Mouse (Mus musculus): ENCODE results near the gene Cic. TPM values are rescaled to one million over a fixed set of nuclear protein-coding genes. Genes with fewer than 3 reads are reported as not detected.

Gene Cic
- total RNA-seq, 1 experiment from 2014 or later = 44.4 TPM

- ATAC-seq (replicated peaks; ENCODE audit: low read depth, poor library complexity, severe bottlenecking) = no peak
Observed at GRCm38 (mm10) chr7:25326233-25326632, 58.7 kb downstream of the Cic start.

DNA sequence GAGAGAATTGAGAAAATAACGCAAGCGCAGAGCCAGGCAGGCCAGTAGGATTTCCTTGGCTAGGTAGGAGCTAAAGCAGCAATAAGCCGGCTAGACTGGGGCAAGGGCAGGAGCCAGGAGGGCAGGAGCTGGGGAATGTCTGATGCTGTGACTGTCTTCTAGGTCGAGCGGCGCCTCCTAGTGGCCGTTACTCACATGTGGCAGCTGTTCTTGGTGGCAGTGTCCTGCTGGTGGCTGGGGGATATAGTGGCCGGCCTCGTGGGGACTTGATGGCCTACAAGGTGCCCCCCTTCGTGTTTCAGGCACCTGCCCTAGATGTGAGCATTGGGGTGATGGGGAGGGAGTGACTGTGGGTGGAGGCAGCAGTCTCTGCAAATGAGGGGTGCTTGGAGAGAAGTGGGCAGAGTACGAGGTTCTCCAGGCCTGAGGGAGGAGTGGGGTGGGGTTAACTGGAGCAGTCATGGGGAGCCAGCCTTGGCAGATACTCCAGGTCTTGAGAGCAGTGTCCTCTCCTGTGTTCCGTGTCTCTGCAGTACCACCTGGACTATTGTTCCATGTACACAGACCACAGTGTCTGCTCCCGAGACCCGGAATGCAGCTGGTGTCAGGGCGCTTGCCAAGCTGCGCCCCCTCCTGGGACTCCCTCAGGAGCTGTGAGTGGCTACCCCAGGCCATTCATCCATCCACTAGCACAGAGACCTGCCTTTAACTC lies 66.2 kb downstream of the Cic start:
- peak; percentile 87 for ATAC-seq (replicated peaks; ENCODE audit: low read depth, poor library complexity, severe bottlenecking)

GRCm38 (mm10) chr7:25334472-25334871 lies 67.0 kb downstream of the Cic start:
- no peak for ATAC-seq (replicated peaks; ENCODE audit: low read depth, poor library complexity, severe bottlenecking)

GRCm38 (mm10) chr7:25339329-25339728 lies 71.8 kb downstream of the Cic start:
- ATAC-seq (replicated peaks; ENCODE audit: low read depth, poor library complexity, severe bottlenecking) = no peak

GRCm38 (mm10) chr7:25341000-25341784 lies 73.7 kb downstream of the Cic start:
- ATAC-seq (replicated peaks; ENCODE audit: low read depth, poor library complexity, severe bottlenecking) = no peak

Other genes with a start within 250 kb of the Cic start
- 10.4 and 11.5 TPM in 2 replicates for gene Grik5, start 195.4 kb upstream of the Cic start, total RNA-seq (2017)
- gene Zfp574, start 195.1 kb upstream of the Cic start, total RNA-seq (2017) = 4.8 and 8.4 TPM in 2 replicates
- 3.8 and 4.7 TPM in 2 replicates for gene Pou2f2, start 88.0 kb upstream of the Cic start, total RNA-seq (2017)
- gene Dedd2, start 47.1 kb upstream of the Cic start, total RNA-seq (2017) = 16.4 and 17.6 TPM in 2 replicates
- gene Zfp526, start 46.3 kb upstream of the Cic start, total RNA-seq (2017) = 8.3 and 10.2 TPM in 2 replicates
- 50.5 and 58.1 TPM in 2 replicates for gene Gsk3a, start 29.9 kb upstream of the Cic start, total RNA-seq (2017)
- 8.9 and 10.9 TPM in 2 replicates for gene Erf, start 16.9 kb upstream of the Cic start, total RNA-seq (2017)
- 21.4 and 27.3 TPM in 2 replicates for gene Pafah1b3, start 30.3 kb downstream of the Cic start, total RNA-seq (2017)
- gene Prr19, start 33.7 kb downstream of the Cic start, total RNA-seq (2017) = not detected in 2 replicates
- not detected in 2 replicates for gene Tmem145, start 38.4 kb downstream of the Cic start, total RNA-seq (2017)
- gene Megf8, start 49.5 kb downstream of the Cic start, total RNA-seq (2017) = 4.9 and 6.2 TPM in 2 replicates
- gene Cnfn, start 102.0 kb downstream of the Cic start, total RNA-seq (2017) = not detected in 2 replicates
- 6.6 and 10.1 TPM in 2 replicates for gene Lipe, start 131.0 kb downstream of the Cic start, total RNA-seq (2017)
- not detected in 2 replicates for gene Cxcl17, start 145.2 kb downstream of the Cic start, total RNA-seq (2017)
- gene Ceacam1, start 209.9 kb downstream of the Cic start, total RNA-seq (2017) = 4.4 and 6.9 TPM in 2 replicates